Mouse (Mus musculus): ENCODE results near the gene Vmn1r203. TPM values are rescaled to one million over a fixed set of nuclear protein-coding genes. Genes with fewer than 3 reads are reported as not detected.

The Vmn1r203 gene
- total RNA-seq (2023): not detected

GRCm38 (mm10) chr13:22517814-22518213 is at the start of gene Vmn1r203:
Gene Vmn1r203, plus strand, starts transcription at chr13:22518114.

GRCm38 (mm10) chr13:22471623-22472022 is 46.3 kb upstream of the Vmn1r203 start, which contains the start of gene Vmn1r201:
Gene Vmn1r201, plus strand, starts transcription at chr13:22471923.

GRCm38 (mm10) chr13:22505281-22505680 is 12.6 kb upstream of the Vmn1r203 start, which contains the start of gene Vmn1r202:
Gene Vmn1r202, minus strand, starts transcription at chr13:22505381.

DNA sequence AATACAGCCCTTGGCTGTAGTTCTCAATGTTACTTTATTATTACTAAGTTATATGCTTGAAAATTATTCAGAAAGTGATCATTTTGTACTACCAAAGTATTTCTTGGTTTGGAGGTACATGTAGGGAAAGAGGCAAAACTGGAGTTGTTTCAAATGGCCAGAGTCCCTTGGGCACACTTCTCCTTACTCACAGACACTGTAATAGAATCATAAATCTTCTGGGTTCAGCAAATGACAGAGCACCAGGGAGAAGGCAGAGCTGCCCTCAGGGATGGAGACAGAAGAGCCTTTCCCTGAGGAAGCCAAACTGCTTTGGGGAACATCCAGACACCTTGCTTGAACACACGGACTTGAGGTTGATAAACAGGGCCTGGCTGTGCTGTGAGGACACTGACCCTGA is 35.0 kb downstream of the Vmn1r203 start, which contains the start of gene Vmn1r204:
Vmn1r204 (plus strand) TSS at position 301 of the 400 bp plus-strand sequence.

Other genes with a start within 250 kb of the Vmn1r203 start
- not detected for gene Vmn1r195, start 247.6 kb upstream of the Vmn1r203 start, total RNA-seq (2023)
- not detected for gene Vmn1r196, start 228.2 kb upstream of the Vmn1r203 start, total RNA-seq (2023)
- not detected for gene Vmn1r197, start 193.5 kb upstream of the Vmn1r203 start, total RNA-seq (2023)
- gene Vmn1r198, start 167.8 kb upstream of the Vmn1r203 start, total RNA-seq (2023): not detected
- gene Vmn1r199, start 138.3 kb upstream of the Vmn1r203 start, total RNA-seq (2023): not detected
- gene Vmn1r200, start 127.7 kb upstream of the Vmn1r203 start, total RNA-seq (2023): not detected
- gene Vmn1r201, start 46.2 kb upstream of the Vmn1r203 start, total RNA-seq (2023): not detected
- not detected for gene Vmn1r202, start 12.7 kb upstream of the Vmn1r203 start, total RNA-seq (2023)
- not detected for gene Vmn1r204, start 35.1 kb downstream of the Vmn1r203 start, total RNA-seq (2023)
- not detected for gene Vmn1r205, start 74.9 kb downstream of the Vmn1r203 start, total RNA-seq (2023)
- not detected for gene Vmn1r206, start 106.1 kb downstream of the Vmn1r203 start, total RNA-seq (2023)
- not detected for gene Vmn1r207-ps, start 211.5 kb downstream of the Vmn1r203 start, total RNA-seq (2023)

Data from CD8-positive naive resting alpha-beta T cell, adult 57 days (primary cell).